ENCODE assay signal across 9 mouse cellular contexts in genomic region chrX:93956727-93957126, GRCm38 (mm10). TPM values are rescaled to one million over a fixed set of nuclear protein-coding genes. Genes with fewer than 3 reads are reported as not detected.
DNase-seq lines count a peak whose midpoint lies in the region; ATAC-seq lines count a peak whose summit lies in the region.
"Had no signal": no experiment of that assay in that cellular context is flagged by ENCODE, and none has a peak within 500 bp of the region (broad histone marks: within the 10 kb centered on the region; RNA-seq: fewer than 3 reads in every experiment).

No protein-coding gene starts in this region.

- 0 out of 2 replicates have a peak, but pooled peaks have one; percentile 58 for ATAC-seq in forebrain, embryonic 13.5 days
- no peak for ATAC-seq in forebrain, embryonic 15.5 days (replicated peaks)
- ATAC-seq in kidney, embryonic 14.5 days (ENCODE audit: low FRiP score, low TSS enrichment): peak; percentile 49; the same call in 1 of the 2 replicates

- no peak overlapping the region for H3K4me3 ChIP-seq in forebrain, embryonic 13.5 days
- no peak overlapping the region for H3K4me3 ChIP-seq in forebrain, embryonic 15.5 days
- no peak overlapping the region for H3K4me3 ChIP-seq in kidney, embryonic 14.5 days (ENCODE audit: low read length)

- no peak overlapping the region for H3K9ac ChIP-seq in forebrain, embryonic 13.5 days
- H3K9ac ChIP-seq in forebrain, embryonic 15.5 days (replicated peaks): no peak overlapping the region
- no peak overlapping the region for H3K9ac ChIP-seq in kidney, embryonic 14.5 days (ENCODE audit: low read depth, low read length)

- WGBS in forebrain, embryonic 13.5 days: 24% methylated on average over 1 of the region's 1 CpGs
- WGBS in forebrain, embryonic 15.5 days: 25% methylated on average over 1 of the region's 1 CpGs
- WGBS in kidney, embryonic 14.5 days: 34% methylated on average over 1 of the region's 1 CpGs

- peaks cover 2% of the 10 kb centered on the region; the same call in 1 of the 2 replicates for H3K27me3 ChIP-seq in forebrain, embryonic 13.5 days
- no peaks in the 10 kb centered on the region for H3K27me3 ChIP-seq in forebrain, embryonic 15.5 days
- no peaks in the 10 kb centered on the region; the same call in 1 of the 2 replicates for H3K27me3 ChIP-seq in kidney, embryonic 14.5 days (ENCODE audit: control insufficient read depth, insufficient read depth, low read length)

- no peaks in the 10 kb centered on the region for H3K36me3 ChIP-seq in forebrain, embryonic 13.5 days (ENCODE audit: poor library complexity, severe bottlenecking)
- H3K36me3 ChIP-seq in forebrain, embryonic 15.5 days: no peaks in the 10 kb centered on the region
- H3K36me3 ChIP-seq in kidney, embryonic 14.5 days (ENCODE audit: control insufficient read depth, insufficient read depth, low read length): no peaks in the 10 kb centered on the region

- no peak overlapping the region for H3K4me2 ChIP-seq in forebrain, embryonic 13.5 days
- H3K4me2 ChIP-seq in forebrain, embryonic 15.5 days (replicated peaks): no peak overlapping the region
- H3K4me2 ChIP-seq in kidney, embryonic 14.5 days (replicated peaks; ENCODE audit: low read depth, low read length): no peak overlapping the region

- no peak overlapping the region for H3K27ac ChIP-seq in forebrain, embryonic 13.5 days
- H3K27ac ChIP-seq in forebrain, embryonic 15.5 days (replicated peaks): no peak overlapping the region
- H3K27ac ChIP-seq in kidney, embryonic 14.5 days (ENCODE audit: low read depth, low read length): no peak overlapping the region

- DNase-seq in right cerebral cortex, adult 2 months (ENCODE audit: low spot score in 2 of 2): peak; percentile 3 to 4
- no peak for DNase-seq in right cerebral cortex, adult 18-20 months
- peak; percentile 45 for DNase-seq in embryo, embryonic 11 days
- peak; percentile 2 for DNase-seq in lung, postnatal 25 days (ENCODE audit: low spot score)
- no peak for DNase-seq in urinary bladder, adult 2 months (ENCODE audit: low spot score)

- no peaks in the 10 kb centered on the region for H3K4me1 ChIP-seq in forebrain, embryonic 13.5 days
- H3K4me1 ChIP-seq in forebrain, embryonic 15.5 days: no peaks in the 10 kb centered on the region
- H3K4me1 ChIP-seq in kidney, embryonic 14.5 days (ENCODE audit: control insufficient read depth, insufficient read depth, low read length): no peaks in the 10 kb centered on the region

- H3K9me3 ChIP-seq in forebrain, embryonic 13.5 days (replicated peaks): no peaks in the 10 kb centered on the region
- H3K9me3 ChIP-seq in forebrain, embryonic 15.5 days: no peaks in the 10 kb centered on the region
- H3K9me3 ChIP-seq in kidney, embryonic 14.5 days (ENCODE audit: control insufficient read depth, low read length): no peaks in the 10 kb centered on the region

RNA-seq across cellular contexts. Expression of gene AU015836, which starts 11.7 kb away (rescaled TPM):
- not detected in 2 replicates for polyA plus RNA-seq in forebrain, embryonic 13.5 days (2015; fragmentation: Nextera tagmentation; extraction: Ambion mirVana)
- not detected in 2 replicates for polyA plus RNA-seq in forebrain, embryonic 15.5 days (2015; fragmentation: Nextera tagmentation; extraction: Ambion mirVana)
- 0.15 TPM in 1 of 2 replicates, not detected in the other for polyA plus RNA-seq in kidney, embryonic 14.5 days (2014; fragmentation: Nextera tagmentation; extraction: Ambion mirVana)
- polyA plus RNA-seq in urinary bladder, adult 2 months (2012; rRNA removed): not detected in 2 replicates
- polyA plus RNA-seq: neural tube, embryonic 14.5 days had no signal

Comparison
In these comparisons a context has a peak if more than half of its experiments do, and no peak if none do; other contexts are left out.
1. DNase-seq: peak in right cerebral cortex, adult 2 months (2 of 2), embryo, embryonic 11 days (single experiment) and lung, postnatal 25 days (single experiment); none in right cerebral cortex, adult 18-20 months (single experiment) and urinary bladder, adult 2 months (single experiment).